Mouse (Mus musculus) midbrain, postnatal 0 days (tissue): ENCODE results near the gene Rap1gap. TPM values are rescaled to one million over a fixed set of nuclear protein-coding genes. Genes with fewer than 3 reads are reported as not detected.
A peak's percentile ranks its signal among the peaks of the same experiment; 100 is the strongest.

Source experiments
- ATAC-seq: fragments of 200-750 bp; cut with Nextera tagmentation; 2 replicates; pipeline ENCODE4 v1.8.0; 2017; ENCODE audit warnings: moderate number of reproducible peaks, mild to moderate bottlenecking, moderate TSS enrichment, moderate library complexity; ENCODE audit not compliant: low FRiP score
- DNase-seq: peaks from one replicate; pipeline ENCODE4 v3.0.0-alpha.2; 2015; ENCODE audit warnings: low spot score
- H3K27ac ChIP-seq: fragments of 300-500 bp; sonication (generic); 2 replicates; pipeline ENCODE4 v1.5.1; 2014; ENCODE audit warnings: low read depth, mild to moderate bottlenecking, low read length, mixed read lengths
- H3K27me3 ChIP-seq: fragments of 300-500 bp; sonication (generic); 2 replicates; pipeline ENCODE4 v1.6.1; 2014; ENCODE audit warnings: low read length, control low read depth, mixed read lengths; ENCODE audit not compliant: insufficient read depth
- H3K36me3 ChIP-seq: fragments of 300-500 bp; sonication (generic); 2 replicates; pipeline ENCODE4 v1.6.1; 2014; ENCODE audit warnings: low read length, control low read depth, mixed read lengths; ENCODE audit not compliant: insufficient read depth
- H3K4me1 ChIP-seq: fragments of 300-500 bp; sonication (generic); 2 replicates; pipeline ENCODE4 v1.6.1; 2014; ENCODE audit warnings: mild to moderate bottlenecking, control low read depth, antibody characterized with exemption, low read length, mixed read lengths; ENCODE audit not compliant: insufficient read depth
- H3K4me2 ChIP-seq: fragments of 300-500 bp; sonication (generic); 2 replicates; pipeline ENCODE4 v1.6.1; 2014; ENCODE audit warnings: low read depth, mild to moderate bottlenecking, low read length, mixed read lengths; ENCODE audit not compliant: poor library complexity, severe bottlenecking
- H3K4me3 ChIP-seq: fragments of 300-500 bp; sonication (generic); 2 replicates; pipeline ENCODE4 v1.5.1; 2014; ENCODE audit warnings: low read depth, mild to moderate bottlenecking, low read length, moderate library complexity
- H3K9ac ChIP-seq: fragments of 300-500 bp; sonication (generic); replicated peaks from 2 replicates; pipeline ENCODE4 v1.6.1; 2014; ENCODE audit warnings: mild to moderate bottlenecking, low read length, moderate library complexity, mixed read lengths; ENCODE audit not compliant: poor library complexity, severe bottlenecking
- H3K9me3 ChIP-seq: fragments of 300-500 bp; sonication (generic); 2 replicates; pipeline ENCODE4 v1.6.1; 2016; ENCODE audit warnings: low read length, control low read depth
- CTCF ChIP-seq: IDR thresholded peaks from 2 replicates; pipeline ENCODE4 v1.5.1; 2016; ENCODE audit warnings: antibody characterized with exemption, mild to moderate bottlenecking
- WGBS: fragments of 180-500 bp; shearing (Covaris S2); extraction: QIAGEN DNeasy Blood & Tissue Kit; methylation state at CpG from one replicate; pipeline ENCODE4 v1.1.7; 2014; 5-methylcytosine and 5-hydroxymethylcytosine counted together
- polyA plus RNA-seq: library from polyadenylated mRNA; unstranded; fragments of >200 nt; fragmentation: Nextera tagmentation; extraction: Ambion mirVana; gene quantifications from 2 replicates; pipeline ENCODE4 v1.2.1, GENCODE M21; 2015
- total RNA-seq: library from RNA; depleted of rRNA; stranded (reverse); fragments of >200 nt; gene quantifications from 2 replicates; pipeline ENCODE4 v1.2.3, GENCODE M21; 2014

Gene Rap1gap
- total and polyA plus RNA-seq, 2 experiments from 2014 or later: 115 to 270 TPM

- Histone ChIP-seq H3K4me3 (no peak overlapping the region), H3K9me3 (no peaks in the 10 kb centered on the region), H3K4me2 (no peak overlapping the region), H3K27me3 (no peaks in the 10 kb centered on the region), H3K27ac (peak overlapping the region; percentile 66), H3K4me1 (peaks cover 17% of the 10 kb centered on the region), H3K9ac (no peak overlapping the region), H3K36me3 (no peaks in the 10 kb centered on the region)
- DNase-seq (peak; percentile 65), ATAC-seq (peak; percentile 39; the same call in 1 of the 2 replicates)
- WGBS: 73% methylated on average over 2 of the region's 2 CpGs
- TF ChIP-seq CTCF: no peak
These were observed 15.5 kb downstream of the Rap1gap start for GRCm38 (mm10) chr4:137679979-137680550.

DNA sequence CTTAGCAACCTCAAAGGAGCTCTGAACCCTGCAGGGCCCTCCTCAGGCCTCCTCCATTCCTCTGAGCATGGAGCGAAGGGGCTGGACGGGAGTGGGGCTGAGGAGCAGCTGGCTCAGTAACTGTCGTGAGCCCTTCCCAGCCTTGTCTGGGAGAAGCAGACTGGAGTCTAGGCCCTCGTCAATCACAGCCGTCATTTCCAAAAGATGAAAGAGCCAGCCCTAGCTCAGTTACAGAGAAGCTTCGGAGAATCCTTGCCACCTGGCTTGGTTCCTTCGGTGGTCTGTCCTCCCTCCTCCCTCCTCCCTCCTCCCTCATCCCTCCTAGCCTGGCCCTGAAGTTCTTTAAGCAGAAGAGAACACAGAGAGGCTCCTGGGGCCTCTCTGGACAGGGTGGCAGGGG lies 16.2 kb downstream of the Rap1gap start:
- peak overlapping the region; percentile 76 for H3K4me2 ChIP-seq
- no peak overlapping the region for H3K4me3 ChIP-seq
- TF ChIP-seq CTCF: no peak
- DNase-seq (no peak), ATAC-seq (no peak)
- H3K27me3 ChIP-seq: no peaks in the 10 kb centered on the region
- peaks cover 17% of the 10 kb centered on the region for H3K4me1 ChIP-seq
- H3K9ac ChIP-seq: no peak overlapping the region
- no peaks in the 10 kb centered on the region for H3K36me3 ChIP-seq
- H3K27ac ChIP-seq: peak overlapping the region; percentile 66
- WGBS: 18% methylated on average over 7 of the region's 7 CpGs
- H3K9me3 ChIP-seq: no peaks in the 10 kb centered on the region

DNA sequence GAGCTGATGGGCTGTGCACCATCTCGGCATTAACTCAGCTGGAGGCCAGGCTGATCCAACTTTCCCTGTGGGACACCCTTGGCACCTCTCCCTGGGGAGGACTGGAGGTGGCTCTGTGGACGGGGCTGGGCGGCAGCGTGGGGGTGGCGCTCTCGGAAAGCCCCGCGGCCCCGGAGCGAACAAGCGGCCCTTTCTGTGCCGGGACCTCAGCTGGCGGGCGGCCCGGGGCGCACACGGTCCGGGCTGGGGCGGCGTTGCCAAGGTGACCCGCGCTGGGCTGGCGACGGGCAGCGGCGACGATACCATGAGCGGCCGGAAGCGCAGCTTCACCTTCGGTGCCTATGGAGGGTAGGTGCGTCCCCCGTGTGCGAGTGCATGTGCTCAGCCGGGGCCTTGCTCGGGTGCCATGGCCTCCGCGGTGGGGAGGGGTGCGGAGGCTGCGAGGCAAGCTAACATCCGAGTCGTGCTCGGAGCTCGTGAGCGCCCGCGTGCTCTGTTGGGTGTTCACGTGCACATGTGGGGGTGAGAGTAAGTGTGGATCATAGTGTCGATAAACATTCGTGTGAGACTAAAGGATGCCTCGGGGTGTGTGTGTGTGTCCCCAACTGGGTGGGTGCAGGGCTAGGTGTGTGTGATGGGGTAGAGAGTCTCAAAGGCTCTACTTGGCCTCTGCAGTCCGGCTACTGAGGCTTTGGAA lies 17.0 kb downstream of the Rap1gap start:
- peak overlapping the region; percentile 34 for H3K4me3 ChIP-seq
- peaks cover 14% of the 10 kb centered on the region for H3K4me1 ChIP-seq
- DNase-seq (peak; percentile 73), ATAC-seq (peak; percentile 42)
- H3K27me3 ChIP-seq: no peaks in the 10 kb centered on the region
- H3K27ac ChIP-seq: peak overlapping the region; percentile 66
- 3% methylated on average over 51 of the region's 52 CpGs for whole genome bisulfite sequencing
- H3K4me2 ChIP-seq: peak overlapping the region; percentile 76
- no peaks in the 10 kb centered on the region for H3K9me3 ChIP-seq
- H3K36me3 ChIP-seq: no peaks in the 10 kb centered on the region
- TF ChIP-seq CTCF: no peak
- peak overlapping the region; percentile 34 for H3K9ac ChIP-seq

- H3K9me3 ChIP-seq: no peaks in the 10 kb centered on the region
- DNase-seq: no peak
- no peaks in the 10 kb centered on the region for H3K27me3 ChIP-seq
- peak overlapping the region; percentile 76; the same call in 1 of the 2 replicates for H3K4me2 ChIP-seq
- WGBS: 58% methylated on average over 7 of the region's 7 CpGs
- no peak overlapping the region for H3K27ac ChIP-seq
- peaks cover 14% of the 10 kb centered on the region for H3K4me1 ChIP-seq
- no peaks in the 10 kb centered on the region for H3K36me3 ChIP-seq
- no peak for ATAC-seq
- H3K9ac ChIP-seq: no peak overlapping the region
- no peak overlapping the region for H3K4me3 ChIP-seq
- peak; percentile 87 for TF ChIP-seq CTCF
These were observed 18.5 kb downstream of the Rap1gap start for GRCm38 (mm10) chr4:137682961-137683453.

DNA sequence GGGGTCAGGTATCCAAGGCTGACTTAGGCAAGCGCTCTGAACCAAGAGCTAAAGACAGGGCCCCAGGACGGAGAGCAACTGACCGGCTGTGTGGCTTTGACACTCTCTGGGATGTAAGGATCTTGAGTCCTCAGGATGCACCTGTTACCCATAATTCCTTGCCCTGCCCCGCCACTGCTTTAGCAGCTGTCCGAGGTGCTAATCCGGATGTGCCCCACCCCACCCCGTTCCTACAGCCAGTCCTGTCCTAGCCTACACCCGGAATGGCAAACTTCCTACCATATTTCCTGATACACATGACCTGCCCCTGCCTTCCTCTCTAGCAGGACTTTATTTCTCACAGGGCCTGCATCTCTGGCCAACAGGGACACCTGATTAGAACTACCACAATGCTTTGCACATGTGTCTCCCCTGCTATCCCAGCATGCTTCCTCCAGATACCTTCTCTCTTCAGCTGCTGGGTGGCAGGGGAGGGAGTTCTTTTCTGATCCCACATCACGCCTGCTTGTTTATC lies 20.4 kb downstream of the Rap1gap start:
- Histone ChIP-seq H3K4me1 (peaks cover 14% of the 10 kb centered on the region; the same call in 1 of the 2 replicates), H3K27me3 (no peaks in the 10 kb centered on the region), H3K4me3 (no peak overlapping the region), H3K9ac (no peak overlapping the region), H3K4me2 (no peak overlapping the region), H3K36me3 (no peaks in the 10 kb centered on the region), H3K27ac (no peak overlapping the region), H3K9me3 (no peaks in the 10 kb centered on the region)
- TF ChIP-seq CTCF: no peak
- 49% methylated on average over 9 of the region's 9 CpGs for WGBS
- DNase-seq (no peak), ATAC-seq (no peak)

GRCm38 (mm10) chr4:137686303-137686702 lies 21.8 kb downstream of the Rap1gap start:
- ATAC-seq: no peak
- no peak overlapping the region for H3K4me3 ChIP-seq
- no peaks in the 10 kb centered on the region for H3K27me3 ChIP-seq
- no peak overlapping the region for H3K27ac ChIP-seq
- 0 out of 2 replicates have a peak, but pooled peaks cover 4% of the 10 kb centered on the region for H3K36me3 ChIP-seq
- H3K4me1 ChIP-seq: peaks cover 3% of the 10 kb centered on the region; the same call in 1 of the 2 replicates
- WGBS: 27% methylated on average over 5 of the region's 5 CpGs
- no peak for DNase-seq
- TF ChIP-seq CTCF: no peak
- no peak overlapping the region for H3K4me2 ChIP-seq
- no peaks in the 10 kb centered on the region for H3K9me3 ChIP-seq
- no peak overlapping the region for H3K9ac ChIP-seq
